Mouse (Mus musculus): ENCODE results near the gene Pvalb.

DNA sequence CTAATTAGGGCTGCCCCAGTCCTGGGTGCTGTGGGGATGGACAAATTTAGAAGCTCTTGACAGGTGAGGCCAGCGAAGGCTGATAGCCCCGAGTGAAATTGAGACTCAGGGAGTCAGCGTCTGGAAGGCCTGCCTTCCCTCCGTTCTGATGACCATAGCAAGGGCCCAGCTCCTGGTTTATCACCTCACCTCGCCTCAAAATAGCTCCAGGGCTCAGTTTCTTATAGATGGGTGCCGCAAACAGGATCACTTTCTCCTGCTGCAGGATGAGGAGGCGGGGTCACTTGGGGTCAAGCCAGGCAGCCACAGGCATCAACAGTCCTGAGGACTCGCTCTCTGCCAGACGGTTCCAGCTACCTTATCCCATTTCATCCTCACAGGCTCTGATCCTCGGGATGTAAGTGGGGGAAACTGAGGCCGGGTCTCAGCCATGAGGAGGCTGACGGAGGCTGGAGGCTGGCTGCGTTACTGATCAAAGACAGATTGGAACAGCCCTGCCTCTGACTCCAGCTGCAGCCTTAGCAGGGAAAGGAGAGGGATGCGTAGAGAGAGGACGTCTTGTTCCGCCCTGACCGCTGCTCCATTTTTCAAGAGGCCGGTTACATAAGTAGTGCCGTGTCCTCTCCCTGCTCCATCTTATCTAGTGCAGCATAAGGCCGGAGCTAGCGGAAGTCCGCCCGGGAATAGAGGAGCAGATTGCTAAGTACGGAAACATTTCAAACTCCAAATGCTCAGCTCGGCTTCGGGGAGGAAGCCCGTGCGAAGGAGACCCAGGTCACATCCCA is 10.9 kb downstream of the Pvalb start:
- TF ChIP-seq CTCF (IDR thresholded peaks at IDR 0.05; ENCODE audit: low read depth) (no peak), EP300 (IDR thresholded peaks at IDR 0.05; ENCODE audit: low read depth) (no peak)
